Mouse (Mus musculus): ENCODE measurements around the gene Cxcl13. TPM values are rescaled to one million over a fixed set of nuclear protein-coding genes. Genes with fewer than 3 reads are reported as not detected.
A peak's percentile ranks its signal among the peaks of the same experiment; 100 is the strongest.

Gene Cxcl13
- total and polyA plus RNA-seq, 3 experiments = not detected

DNA sequence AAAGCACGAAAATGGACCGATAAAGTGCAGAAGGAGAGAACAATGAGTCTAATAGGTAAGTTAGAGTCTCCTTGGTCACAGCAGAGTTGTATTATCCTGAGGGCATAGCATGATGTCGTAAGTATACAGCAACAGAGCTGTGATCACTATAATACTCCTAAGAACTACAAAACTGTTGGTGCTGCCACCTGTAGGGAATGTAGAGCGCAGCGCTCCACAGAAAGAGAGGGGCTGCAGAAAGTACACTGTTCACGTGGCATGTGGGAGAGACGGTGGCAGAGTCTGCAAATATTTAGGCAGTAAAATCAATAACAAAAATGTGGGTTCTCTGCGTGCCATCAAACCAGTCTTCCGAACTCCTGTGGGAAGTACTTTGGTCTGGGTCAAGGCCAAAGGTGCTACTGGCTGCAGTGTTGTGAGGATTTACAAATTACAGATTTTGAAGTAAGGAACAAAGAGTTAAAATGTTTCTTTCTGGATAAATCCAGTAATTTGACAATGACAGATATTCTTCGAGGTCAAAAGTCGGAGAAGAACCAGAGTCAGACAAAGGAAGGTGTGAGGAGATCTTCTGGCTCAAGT lies 18.6 kb upstream of the Cxcl13 start:
- Histone ChIP-seq H3K9me3 (replicated peaks; ENCODE audit: insufficient read depth, low read length) (no peaks in the 10 kb centered on the region), H3K27me3 (ENCODE audit: control insufficient read depth in 1 of 2, insufficient read depth in 2 of 2, low read length in 2 of 2) (no peaks in the 10 kb centered on the region), H3K9ac (ENCODE audit: control insufficient read depth, low read depth, low read length, poor library complexity, severe bottlenecking) (no peak overlapping the region), H3K4me1 (ENCODE audit: control insufficient read depth in 1 of 2, insufficient read depth in 2 of 2, low read length in 2 of 2) (no peaks in the 10 kb centered on the region), H3K79me2 (ENCODE audit: control insufficient read depth, insufficient read depth, low read length, poor library complexity) (no peaks in the 10 kb centered on the region), H3K36me3 (ENCODE audit: control insufficient read depth in 1 of 2, insufficient read depth in 2 of 2, low read length in 2 of 2) (no peaks in the 10 kb centered on the region), H3K4me3 (ENCODE audit: control insufficient read depth in 1 of 2, insufficient read depth in 1 of 2, low read depth in 2 of 2, low read length in 2 of 2) (no peak overlapping the region), H3K27ac (ENCODE audit: control insufficient read depth, low read depth, low read length) (no peak overlapping the region)
- TF ChIP-seq CTCF (IDR thresholded peaks at IDR 0.05 in 2 of 3, conservative IDR thresholded peaks at IDR 0.05 in 1 of 3; ENCODE audit: control insufficient read depth in 1 of 3, insufficient read depth in 1 of 3, low read depth in 2 of 3, low read length in 3 of 3, poor library complexity in 1 of 3, severe bottlenecking in 1 of 3) = peak in 2 of 3 experiments; percentile 2 to 22; a peak in 1 of 6 replicates
- no peak for TF ChIP-seq TCF12 (IDR thresholded peaks at IDR 0.05; ENCODE audit: low read depth, low read length)
- DNase-seq (ENCODE audit: low read depth, low spot score) = no peak

DNA sequence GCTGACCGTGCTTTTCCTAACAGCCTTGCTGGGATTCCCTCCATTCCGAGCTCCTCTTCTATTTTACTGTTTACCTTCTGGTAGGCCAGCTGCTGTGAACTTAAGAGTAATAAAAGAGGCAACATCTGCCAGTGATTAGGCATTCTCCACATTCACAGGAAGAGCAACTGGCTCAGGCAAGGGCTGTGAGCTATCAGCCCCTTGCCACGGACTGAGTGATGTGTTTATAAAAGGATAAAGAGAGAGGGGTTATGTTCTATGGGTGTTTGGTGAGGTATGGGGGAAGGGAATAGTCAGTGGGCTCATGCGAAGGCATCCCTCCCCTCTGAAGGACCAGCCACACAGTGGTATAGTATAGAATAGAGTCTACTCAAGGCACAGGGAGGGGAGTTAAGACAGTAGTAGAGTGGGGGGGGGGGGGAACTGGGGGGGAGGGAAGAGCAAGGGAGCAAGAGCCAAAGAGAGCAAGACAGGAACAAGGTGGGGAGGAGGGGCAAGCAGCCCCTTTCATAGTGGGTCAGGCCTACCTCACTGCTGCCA lies 16.0 kb upstream of the Cxcl13 start:
- Histone ChIP-seq H3K79me2 (ENCODE audit: control insufficient read depth, insufficient read depth, low read length, poor library complexity) (no peaks in the 10 kb centered on the region), H3K27me3 (ENCODE audit: control insufficient read depth in 1 of 2, insufficient read depth in 2 of 2, low read length in 2 of 2) (no peaks in the 10 kb centered on the region), H3K4me3 (ENCODE audit: control insufficient read depth in 1 of 2, insufficient read depth in 1 of 2, low read depth in 2 of 2, low read length in 2 of 2) (no peak overlapping the region)

DNA sequence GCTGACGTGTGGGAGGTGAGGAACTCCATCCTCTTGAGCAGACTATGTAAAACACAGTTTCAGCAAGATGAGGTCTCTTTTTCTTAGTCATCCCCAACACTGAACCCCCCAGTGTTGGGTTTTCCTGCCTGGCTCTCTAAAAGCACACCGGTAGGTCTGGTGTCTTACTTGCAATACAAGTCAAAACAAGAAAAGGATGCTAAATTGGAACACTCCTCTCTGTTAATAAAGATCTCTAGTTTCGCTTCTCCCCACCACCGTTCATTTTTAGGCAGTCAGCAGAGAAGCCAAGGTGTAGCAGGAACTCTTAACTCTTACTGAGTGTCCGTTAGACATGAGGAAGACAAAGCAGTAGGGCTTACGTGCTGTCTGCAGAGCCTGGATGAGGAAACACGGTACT lies 15.2 kb upstream of the Cxcl13 start:
- TF ChIP-seq MYB (IDR thresholded peaks at IDR 0.05; ENCODE audit: low read depth, low read length) (no peak), GATA1 (IDR thresholded peaks at IDR 0.05; ENCODE audit: low read depth, low read length) (no peak), BHLHE40 (IDR thresholded peaks at IDR 0.05; ENCODE audit: borderline replicate concordance, low read depth, low read length) (no peak), TAL1 (IDR thresholded peaks at IDR 0.05; ENCODE audit: low read length) (no peak), SMC3 (IDR thresholded peaks at IDR 0.05; ENCODE audit: low read depth, low read length) (no peak), NELFE (IDR thresholded peaks at IDR 0.05; ENCODE audit: low read depth, low read length) (no peak), MAZ (IDR thresholded peaks at IDR 0.05; ENCODE audit: low read depth, low read length) (no peak), NRF1 (IDR thresholded peaks at IDR 0.05; ENCODE audit: insufficient read depth, low read depth, low read length, poor library complexity, severe bottlenecking) (no peak), TCF12 (IDR thresholded peaks at IDR 0.05; ENCODE audit: low read depth, low read length) (no peak), UBTF (IDR thresholded peaks at IDR 0.05; ENCODE audit: borderline replicate concordance, insufficient read depth, low read depth, low read length) (no peak), EP300 (IDR thresholded peaks at IDR 0.05; ENCODE audit: low read depth in 1 of 2, low read length in 2 of 2) (no peak), CTCF (IDR thresholded peaks at IDR 0.05 in 2 of 3, conservative IDR thresholded peaks at IDR 0.05 in 1 of 3; ENCODE audit: control insufficient read depth in 1 of 3, insufficient read depth in 1 of 3, low read depth in 2 of 3, low read length in 3 of 3, poor library complexity in 1 of 3, severe bottlenecking in 1 of 3) (no peak), POLR2A (IDR thresholded peaks at IDR 0.05; ENCODE audit: control insufficient read depth in 1 of 2, insufficient read depth in 1 of 2, low read depth in 1 of 2, low read length in 2 of 2, poor library complexity in 1 of 2) (no peak), CHD1 (IDR thresholded peaks at IDR 0.05; ENCODE audit: low read depth, low read length) (no peak), JUND (IDR thresholded peaks at IDR 0.05; ENCODE audit: low read depth, low read length) (no peak), ZMIZ1 (IDR thresholded peaks at IDR 0.05; ENCODE audit: low read depth, low read length) (no peak), ZKSCAN1 (IDR thresholded peaks at IDR 0.05; ENCODE audit: low read depth, low read length) (no peak), ZC3H11A (IDR thresholded peaks at IDR 0.05; ENCODE audit: low read depth, low read length) (no peak), GABPA (IDR thresholded peaks at IDR 0.05; ENCODE audit: low read depth, low read length) (no peak)
- no peaks in the 10 kb centered on the region for H3K27me3 ChIP-seq (ENCODE audit: control insufficient read depth in 1 of 2, insufficient read depth in 2 of 2, low read length in 2 of 2)
- no peak overlapping the region for H3K4me3 ChIP-seq (ENCODE audit: control insufficient read depth in 1 of 2, insufficient read depth in 1 of 2, low read depth in 2 of 2, low read length in 2 of 2)
- no peaks in the 10 kb centered on the region for H3K36me3 ChIP-seq (ENCODE audit: control insufficient read depth in 1 of 2, insufficient read depth in 2 of 2, low read length in 2 of 2)
- no peaks in the 10 kb centered on the region for H3K4me1 ChIP-seq (ENCODE audit: control insufficient read depth in 1 of 2, insufficient read depth in 2 of 2, low read length in 2 of 2)
- H3K79me2 ChIP-seq (ENCODE audit: control insufficient read depth, insufficient read depth, low read length, poor library complexity) = no peaks in the 10 kb centered on the region
- no peak overlapping the region for H3K27ac ChIP-seq (ENCODE audit: control insufficient read depth, low read depth, low read length)
- H3K9ac ChIP-seq (ENCODE audit: control insufficient read depth, low read depth, low read length, poor library complexity, severe bottlenecking) = no peak overlapping the region
- no peaks in the 10 kb centered on the region for H3K9me3 ChIP-seq (replicated peaks; ENCODE audit: insufficient read depth, low read length)
- DNase-seq (ENCODE audit: low read depth, low spot score) = no peak

More for the DNA sequence above, 16.0 kb upstream of the Cxcl13 start:
- Histone ChIP-seq H3K36me3 (ENCODE audit: control insufficient read depth in 1 of 2, insufficient read depth in 2 of 2, low read length in 2 of 2) (no peaks in the 10 kb centered on the region), H3K9me3 (replicated peaks; ENCODE audit: insufficient read depth, low read length) (no peaks in the 10 kb centered on the region), H3K4me1 (ENCODE audit: control insufficient read depth in 1 of 2, insufficient read depth in 2 of 2, low read length in 2 of 2) (no peaks in the 10 kb centered on the region), H3K9ac (ENCODE audit: control insufficient read depth, low read depth, low read length, poor library complexity, severe bottlenecking) (no peak overlapping the region), H3K27ac (ENCODE audit: control insufficient read depth, low read depth, low read length) (no peak overlapping the region)
- no peak for DNase-seq (ENCODE audit: low read depth, low spot score)
- no peak for TF ChIP-seq BHLHE40 (IDR thresholded peaks at IDR 0.05; ENCODE audit: borderline replicate concordance, low read depth, low read length)

All from MEL (cell line).